Mouse (Mus musculus) cerebellum, postnatal 4 days (tissue): ENCODE data around the gene Dnajc7.
"Not testable (repeated sequence)": the region's sequence is repeated elsewhere in the genome, so short reads cannot be mapped to it uniquely, and the experiment has no call there.

Source experiments
- DNase-seq, 2 experiments: peaks; one replicate each; pipeline ENCODE4 v3.0.0; 2022; ENCODE audit warnings: low spot score in 2 of 2, mixed read lengths in 1 of 2

Dnajc7 gene

DNA sequence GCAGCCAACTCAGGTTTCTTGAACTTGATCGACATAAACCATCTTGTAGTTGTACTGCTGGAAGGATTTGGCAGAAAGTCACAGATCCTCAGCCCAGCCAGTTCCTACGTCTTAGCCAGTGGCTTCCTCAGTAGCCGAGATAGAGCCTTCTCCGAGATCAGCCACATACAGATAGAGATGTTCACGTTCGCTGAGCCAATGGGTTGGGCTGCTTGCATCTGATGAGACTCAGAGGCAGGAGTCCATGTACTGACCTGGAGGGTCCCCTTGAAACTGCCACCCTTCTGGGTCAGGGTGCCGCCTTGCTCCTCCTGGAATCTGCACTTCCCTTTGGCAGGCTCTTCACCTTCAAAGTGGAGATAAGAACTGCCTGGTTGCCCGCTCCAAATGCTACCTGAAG is 70.5 kb downstream of the Dnajc7 start:
- no peak for DNase-seq

DNA sequence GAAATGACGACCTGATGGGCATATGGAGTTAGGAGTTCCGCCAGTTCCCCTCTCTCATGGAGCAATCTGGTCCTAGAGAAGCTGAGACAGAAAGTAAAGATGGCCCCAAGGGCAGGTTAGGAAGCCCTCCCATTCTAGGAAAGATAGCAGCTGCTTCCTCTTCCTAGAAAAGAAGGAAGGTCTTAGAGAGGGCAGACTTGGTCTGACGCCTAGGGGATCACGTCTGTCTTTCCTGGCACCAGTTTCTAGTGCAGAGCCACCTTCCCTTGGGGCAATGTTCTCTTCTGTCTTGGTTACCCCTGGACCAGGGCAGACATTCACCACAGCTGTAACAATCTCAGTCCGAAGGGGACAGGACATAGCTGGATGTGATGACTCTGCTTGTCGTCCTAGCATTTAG is 71.8 kb downstream of the Dnajc7 start:
- no peak for DNase-seq

DNA sequence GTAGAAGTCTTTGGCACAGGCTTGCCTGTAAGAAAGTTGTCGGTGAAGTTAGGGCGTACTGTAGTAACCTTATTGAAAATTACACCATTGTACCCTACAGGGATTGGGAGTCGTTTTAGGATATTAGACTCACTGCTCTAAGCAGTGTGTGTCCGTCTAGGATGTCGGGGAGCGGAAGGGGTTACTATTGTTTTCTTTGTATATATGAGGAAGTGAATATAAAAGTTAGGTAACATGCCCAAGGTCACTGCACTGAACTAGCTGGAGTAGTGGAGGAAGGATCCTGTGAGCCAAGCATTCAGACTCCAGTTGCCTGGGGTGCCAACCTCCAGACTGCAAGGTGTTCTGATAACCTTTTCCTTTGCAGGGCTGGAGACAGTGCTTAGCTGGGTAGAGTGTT is 73.0 kb downstream of the Dnajc7 start:
- DNase-seq: no peak

DNA sequence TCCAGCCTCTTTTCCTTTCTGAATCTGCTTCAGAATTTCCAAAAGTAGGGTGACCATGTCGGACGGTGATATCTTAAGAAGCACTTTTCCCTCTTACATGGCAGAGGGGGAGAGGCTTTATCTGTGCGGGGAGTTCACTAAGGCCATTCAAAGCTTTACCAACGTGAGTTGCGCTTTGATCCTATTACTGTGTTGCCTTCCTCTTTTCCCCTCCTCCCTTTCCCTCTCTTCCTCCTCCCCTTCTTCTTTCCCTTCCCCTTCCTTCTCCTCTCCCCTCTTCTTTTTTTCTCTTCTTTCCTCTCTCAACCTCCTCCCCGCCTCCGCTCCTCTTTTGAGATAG is 74.3 kb downstream of the Dnajc7 start:
- DNase-seq: no peak

DNA sequence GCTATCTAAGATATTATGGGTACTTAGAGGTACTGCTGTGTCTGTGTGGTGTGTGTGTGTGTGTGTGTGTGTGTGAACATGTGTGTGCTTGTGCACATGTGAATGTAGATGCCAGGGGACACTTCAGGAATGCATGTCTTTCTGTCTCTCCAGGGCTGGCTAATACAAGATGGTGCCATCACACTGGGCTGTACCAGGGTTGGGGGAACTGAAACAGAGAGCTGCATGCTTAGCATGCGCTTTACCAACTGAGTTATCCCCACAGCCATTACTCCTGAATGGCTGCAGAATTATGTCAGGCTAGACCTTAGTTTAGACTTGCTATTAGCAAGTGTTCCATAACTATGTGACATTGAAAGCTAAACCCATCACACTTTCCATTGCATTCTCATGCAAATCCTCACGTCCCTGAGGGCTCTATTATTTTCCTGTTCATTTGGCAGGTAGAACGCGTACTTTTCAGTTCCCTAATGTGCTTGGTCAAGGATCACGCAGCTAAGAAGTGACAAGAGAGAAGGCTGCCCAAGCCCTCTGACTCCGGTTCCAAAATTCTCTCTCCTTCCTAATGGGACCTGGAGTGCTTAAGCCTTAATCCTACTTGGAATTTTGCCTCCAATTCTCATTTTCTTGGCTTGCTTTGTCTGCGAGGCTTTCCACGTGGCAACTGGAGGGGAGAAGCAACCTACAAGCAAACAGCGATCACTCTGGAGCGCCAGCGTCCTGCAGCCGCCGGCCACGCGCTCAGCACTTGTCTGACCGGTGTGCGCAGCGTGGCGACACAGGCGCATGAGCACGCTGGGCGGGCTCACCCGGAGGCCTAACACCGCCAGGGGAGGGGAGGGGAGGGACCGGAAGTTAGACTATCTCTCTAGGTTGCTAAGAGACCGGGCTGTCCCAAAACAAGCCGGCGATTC is 74.9 kb downstream of the Dnajc7 start, which contains the start of gene Ttc25:
Ttc25 (plus strand) TSS at position 776 of the 914 bp plus-strand sequence.
- DNase-seq: peak; percentile 39 to 64

DNA sequence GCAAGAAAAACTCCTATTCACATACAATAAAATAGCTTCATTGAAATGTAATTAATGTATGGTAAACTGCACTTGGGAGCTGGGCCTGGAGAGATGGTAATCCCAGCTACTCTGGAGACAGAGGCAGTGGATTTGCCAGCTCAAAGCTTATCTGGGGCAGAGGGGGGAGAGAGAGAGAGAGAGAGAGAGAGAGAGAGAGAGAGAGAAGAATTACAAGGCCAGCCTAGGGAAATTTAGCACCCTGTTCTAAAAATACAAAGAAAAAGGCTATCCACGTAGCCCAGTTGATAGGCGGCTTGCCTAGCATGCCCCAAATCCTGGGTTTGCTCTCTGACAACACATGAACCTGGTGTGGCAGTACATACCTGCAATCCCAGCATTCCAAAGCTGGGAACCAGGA is 78.4 kb downstream of the Dnajc7 start:
- no peak for DNase-seq

DNA sequence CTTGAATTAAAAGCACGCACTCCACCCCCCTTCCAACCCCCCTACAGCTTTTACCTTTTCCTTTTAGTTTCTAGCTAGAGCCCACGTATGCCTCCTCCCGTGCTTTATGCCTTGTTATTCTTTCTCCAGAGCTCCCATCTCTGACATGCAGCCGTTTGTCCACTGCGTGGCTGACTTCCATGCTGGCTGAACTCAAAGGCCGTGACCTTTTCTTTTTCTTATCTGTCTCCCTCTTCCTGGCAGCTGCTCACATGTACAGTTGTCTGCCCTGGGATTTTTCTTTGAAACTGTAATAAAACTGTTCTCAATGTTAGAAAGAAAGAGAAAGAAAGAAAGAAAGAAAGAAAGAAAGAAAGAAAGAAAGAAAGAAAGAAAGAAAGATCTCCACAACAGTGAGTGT is 79.0 kb downstream of the Dnajc7 start:
- no peak for DNase-seq

DNA sequence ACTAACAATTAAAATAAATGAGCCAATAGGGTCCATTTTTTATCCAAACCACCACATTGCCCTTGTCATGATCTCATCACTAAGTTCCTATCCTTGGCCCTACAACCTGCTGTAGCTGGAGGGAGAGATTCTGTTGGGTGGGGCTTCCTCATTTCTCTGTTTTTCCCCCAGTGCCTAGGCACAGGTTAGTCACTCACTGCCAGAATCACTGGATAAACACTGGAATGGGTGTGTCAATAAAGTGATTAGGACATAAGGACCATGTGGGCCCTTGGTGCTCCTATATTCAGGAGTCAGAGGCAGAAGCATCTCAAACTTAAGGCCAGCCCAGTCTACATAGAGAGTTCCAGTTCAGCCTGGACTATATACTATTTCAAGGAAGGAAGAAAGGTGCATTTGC is 83.5 kb downstream of the Dnajc7 start:
- no peak for DNase-seq

DNA sequence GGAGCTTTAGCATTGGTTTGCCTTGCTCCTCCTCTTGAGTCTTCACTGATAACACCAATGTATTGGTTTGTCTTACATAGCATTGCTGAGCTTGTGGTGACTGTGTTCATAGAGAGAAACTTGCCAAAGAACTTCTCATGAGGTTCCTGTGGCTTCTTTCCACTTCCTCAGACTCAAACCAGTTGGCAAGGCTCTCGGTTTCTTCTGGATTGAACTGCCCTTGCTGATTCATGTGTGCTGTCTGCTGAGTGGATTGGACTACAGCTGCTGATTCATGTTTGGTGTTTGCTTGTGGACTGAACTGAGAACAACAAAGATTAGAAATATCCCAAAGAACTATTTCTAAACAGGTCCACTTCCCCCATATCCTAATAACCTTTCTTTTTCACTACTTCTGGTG is 84.0 kb downstream of the Dnajc7 start:
- no peak for DNase-seq

DNA sequence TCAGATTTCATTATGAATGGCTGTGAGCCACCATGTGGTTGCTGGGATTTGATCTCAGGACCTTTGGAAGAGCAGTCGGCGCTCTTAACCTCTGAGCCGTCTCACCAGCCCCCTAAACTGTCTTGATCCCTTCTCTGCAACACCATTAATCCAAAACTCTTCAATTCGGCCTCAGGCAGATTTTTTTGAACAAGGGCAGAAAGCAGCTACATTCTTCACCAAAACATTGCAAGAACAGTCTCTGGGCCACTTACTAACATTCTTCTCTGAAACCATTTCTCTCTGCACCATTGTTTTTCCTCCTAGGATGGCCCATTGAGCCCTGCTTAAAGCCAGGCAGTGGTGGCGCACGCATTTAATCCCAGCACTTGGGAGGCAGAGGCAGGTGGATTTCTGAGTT is 85.1 kb downstream of the Dnajc7 start:
- DNase-seq: not testable (repeated sequence)

DNA sequence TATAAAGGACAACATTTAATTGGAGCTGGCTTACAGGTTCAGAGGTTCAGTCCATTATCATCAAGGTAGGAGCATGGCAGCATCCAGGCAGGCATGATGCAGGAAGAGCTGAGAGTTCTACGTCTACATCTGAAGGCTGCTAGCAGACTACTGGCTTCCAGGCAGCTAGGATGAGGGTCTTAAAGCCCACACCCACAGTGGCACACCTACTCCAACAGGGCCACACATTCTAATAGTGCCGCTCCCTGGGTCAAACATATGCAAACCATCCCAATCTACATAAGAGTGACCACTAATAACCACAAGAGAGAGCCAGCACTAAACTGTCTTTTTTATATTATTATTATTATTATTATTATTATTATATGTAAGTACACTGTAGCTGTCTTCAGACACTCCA is 85.6 kb downstream of the Dnajc7 start:
- not testable (repeated sequence) for DNase-seq

DNA sequence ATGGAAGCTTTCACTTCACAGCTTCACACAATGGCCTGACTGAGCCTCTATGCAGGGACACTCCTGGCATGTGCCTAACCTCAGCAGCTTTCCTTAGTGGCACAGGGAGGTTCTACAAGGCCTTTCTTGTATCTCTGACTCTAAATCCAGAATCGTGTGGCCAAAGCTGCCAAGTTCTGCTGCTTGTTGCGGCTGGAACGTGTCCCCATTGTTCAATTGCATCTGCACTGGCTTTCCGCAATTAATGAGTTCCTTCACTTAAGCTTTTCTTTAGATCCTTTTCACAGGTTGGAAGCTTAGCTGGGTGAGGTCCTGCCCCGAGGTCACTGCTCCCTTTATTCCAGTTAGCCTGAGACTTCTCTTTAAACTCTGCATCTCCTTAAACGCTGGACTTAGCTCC is 86.1 kb downstream of the Dnajc7 start:
- DNase-seq: no peak
